Mouse (Mus musculus) lung, embryonic 15.5 days (tissue): Measurements from ENCODE around the gene Rfk. TPM values are rescaled to one million over a fixed set of nuclear protein-coding genes. Genes with fewer than 3 reads are reported as not detected.

ENCODE experiments used
- ATAC-seq: fragments of 200-750 bp; cut with Nextera tagmentation; 2 replicates; pipeline ENCODE4 v1.8.0; 2017; ENCODE audit warnings: moderate number of reproducible peaks, borderline replicate concordance; ENCODE audit not compliant: low FRiP score, low TSS enrichment; ENCODE audit errors: extremely low read depth
- H3K27ac ChIP-seq: fragments of 300-500 bp; sonication (generic); 2 replicates; pipeline ENCODE4 v1.5.1; 2015; ENCODE audit warnings: moderate library complexity, mild to moderate bottlenecking, inconsistent platforms
- H3K27me3 ChIP-seq: fragments of 300-500 bp; sonication (generic); 2 replicates; pipeline ENCODE4 v1.6.1; 2015; ENCODE audit warnings: inconsistent platforms
- H3K36me3 ChIP-seq: fragments of 300-500 bp; sonication (generic); 2 replicates; pipeline ENCODE4 v1.6.1; 2015; ENCODE audit warnings: inconsistent platforms
- H3K4me1 ChIP-seq: fragments of 300-500 bp; sonication (generic); 2 replicates; pipeline ENCODE4 v1.6.1; 2015; ENCODE audit warnings: inconsistent platforms
- H3K4me2 ChIP-seq: fragments of 300-500 bp; sonication (generic); 2 replicates; pipeline ENCODE4 v1.6.1; 2015; ENCODE audit warnings: inconsistent platforms, mild to moderate bottlenecking, moderate library complexity
- H3K4me3 ChIP-seq: fragments of 300-500 bp; sonication (generic); 2 replicates; pipeline ENCODE4 v1.5.1; 2015; ENCODE audit warnings: mild to moderate bottlenecking, inconsistent platforms
- H3K9ac ChIP-seq: fragments of 300-500 bp; sonication (generic); 2 replicates; pipeline ENCODE4 v1.6.1; 2015; ENCODE audit warnings: inconsistent platforms
- H3K9me3 ChIP-seq: fragments of 300-500 bp; sonication (generic); 2 replicates; pipeline ENCODE4 v1.6.1; 2016; ENCODE audit warnings: inconsistent platforms
- WGBS: fragments of 180-500 bp; shearing (Covaris S2); methylation state at CpG from one replicate; pipeline ENCODE4 v1.1.7; 2015; 5-methylcytosine and 5-hydroxymethylcytosine counted together
- polyA plus RNA-seq: library from polyadenylated mRNA; unstranded; fragments of >200 nt; fragmentation: Nextera tagmentation; extraction: Ambion mirVana; gene quantifications from 2 replicates; pipeline ENCODE4 v1.2.1, GENCODE M21; 2015

Rfk gene
- polyA plus RNA-seq, 1 experiment from 2014 or later, result 75.4 TPM

- H3K4me2 ChIP-seq, result no peak overlapping the region
- H3K9me3 ChIP-seq, result no peaks in the 10 kb centered on the region
- no peak for ATAC-seq
- no peak overlapping the region for H3K9ac ChIP-seq
- no peak overlapping the region for H3K27ac ChIP-seq
- no peaks in the 10 kb centered on the region for H3K4me1 ChIP-seq
- no peak overlapping the region for H3K4me3 ChIP-seq
- WGBS, result 62% methylated on average over 6 of the region's 6 CpGs
- no peaks in the 10 kb centered on the region for H3K27me3 ChIP-seq
- H3K36me3 ChIP-seq, result no peaks in the 10 kb centered on the region
Measured at GRCm38 (mm10) chr19:17386424-17386823, 7.4 kb upstream of the Rfk start.

DNA sequence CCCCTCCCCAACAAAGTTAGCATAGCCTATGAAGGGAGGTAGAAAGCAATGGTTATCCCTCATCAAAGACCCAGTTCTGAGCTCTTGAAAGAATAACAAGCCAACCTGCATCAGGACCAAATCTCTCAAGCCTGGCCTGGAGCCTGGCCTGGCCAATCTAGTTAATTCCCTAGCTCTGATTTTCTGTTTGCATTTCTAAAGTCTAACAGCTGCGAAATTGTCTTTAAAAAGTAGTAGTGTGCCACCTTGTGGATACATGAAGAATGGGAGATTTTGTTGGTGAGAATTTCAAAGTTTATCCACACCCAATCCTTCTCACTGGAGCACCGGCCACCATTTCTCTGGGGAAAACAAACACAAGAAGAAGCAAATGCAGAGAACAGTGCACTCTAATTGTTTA lies 5.4 kb upstream of the Rfk start:
- no peak overlapping the region for H3K9ac ChIP-seq
- no peak for ATAC-seq

GRCm38 (mm10) chr19:17392866-17393265 lies 977 bp upstream of the Rfk start:
- Histone ChIP-seq H3K9me3 (no peaks in the 10 kb centered on the region), H3K36me3 (peaks cover 6% of the 10 kb centered on the region; the same call in 1 of the 2 replicates), H3K27ac (no peak overlapping the region), H3K4me2 (peak overlapping the region; percentile 68), H3K27me3 (peaks cover 4% of the 10 kb centered on the region; the same call in 1 of the 2 replicates), H3K4me3 (0 out of 2 replicates have a peak overlapping the region, but pooled peaks have one; percentile 89), H3K9ac (no peak overlapping the region), H3K4me1 (peaks cover 8% of the 10 kb centered on the region)
- WGBS, result 19% methylated on average over 3 of the region's 3 CpGs
- no peak for ATAC-seq

More for the DNA sequence above, 5.4 kb upstream of the Rfk start:
- H3K27ac ChIP-seq, result no peak overlapping the region
- no peaks in the 10 kb centered on the region for H3K9me3 ChIP-seq
- 6% methylated on average over 2 of the region's 2 CpGs for WGBS
- H3K36me3 ChIP-seq, result no peaks in the 10 kb centered on the region
- H3K4me3 ChIP-seq, result no peak overlapping the region
- H3K4me2 ChIP-seq, result no peak overlapping the region
- peaks cover 4% of the 10 kb centered on the region; the same call in 1 of the 2 replicates for H3K27me3 ChIP-seq
- peaks cover 2% of the 10 kb centered on the region; the same call in 1 of the 2 replicates for H3K4me1 ChIP-seq

DNA sequence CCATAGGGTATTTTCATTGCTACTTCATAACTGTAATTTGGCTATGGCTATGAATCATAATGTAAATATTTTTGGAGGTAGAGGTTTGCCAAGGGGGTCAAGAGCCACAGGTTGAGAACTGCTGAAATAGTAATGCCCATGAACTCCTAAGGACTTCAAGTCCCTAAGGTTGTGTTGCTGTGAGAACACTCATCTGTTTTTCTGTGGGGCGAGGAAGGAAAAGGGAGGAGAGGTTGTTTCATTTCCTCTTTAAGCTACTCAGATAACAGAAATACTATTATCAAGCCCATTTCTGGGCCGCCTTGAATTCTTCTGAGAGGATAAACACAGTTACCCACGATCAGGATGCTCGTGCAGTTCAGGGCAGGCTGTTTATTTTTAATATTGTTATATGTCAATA lies 3.0 kb downstream of the Rfk start:
- ATAC-seq, result no peak
- Histone ChIP-seq H3K4me1 (peaks cover 8% of the 10 kb centered on the region), H3K27me3 (peaks cover 4% of the 10 kb centered on the region; the same call in 1 of the 2 replicates), H3K9me3 (no peaks in the 10 kb centered on the region), H3K36me3 (peaks cover 28% of the 10 kb centered on the region), H3K4me2 (no peak overlapping the region), H3K4me3 (no peak overlapping the region), H3K9ac (no peak overlapping the region), H3K27ac (no peak overlapping the region)
- WGBS, result 73% methylated on average over 4 of the region's 4 CpGs

GRCm38 (mm10) chr19:17397922-17398321 lies 4.1 kb downstream of the Rfk start:
- H3K27ac ChIP-seq, result no peak overlapping the region
- H3K4me3 ChIP-seq, result no peak overlapping the region
- peaks cover 28% of the 10 kb centered on the region for H3K36me3 ChIP-seq
- no peak overlapping the region for H3K9ac ChIP-seq
- no peak for ATAC-seq
- H3K9me3 ChIP-seq, result no peaks in the 10 kb centered on the region
- peaks cover 8% of the 10 kb centered on the region for H3K4me1 ChIP-seq
- 39% methylated on average over 5 of the region's 5 CpGs for WGBS
- H3K4me2 ChIP-seq, result no peak overlapping the region
- no peaks in the 10 kb centered on the region for H3K27me3 ChIP-seq

- Histone ChIP-seq H3K4me1 (peaks cover 4% of the 10 kb centered on the region), H3K4me2 (no peak overlapping the region), H3K27ac (no peak overlapping the region), H3K36me3 (peaks cover 28% of the 10 kb centered on the region), H3K27me3 (no peaks in the 10 kb centered on the region), H3K9me3 (no peaks in the 10 kb centered on the region), H3K9ac (no peak overlapping the region), H3K4me3 (no peak overlapping the region)
- no peak for ATAC-seq
- 90% methylated on average over 4 of the region's 4 CpGs for WGBS
Measured at GRCm38 (mm10) chr19:17399965-17400364, 6.1 kb downstream of the Rfk start.

DNA sequence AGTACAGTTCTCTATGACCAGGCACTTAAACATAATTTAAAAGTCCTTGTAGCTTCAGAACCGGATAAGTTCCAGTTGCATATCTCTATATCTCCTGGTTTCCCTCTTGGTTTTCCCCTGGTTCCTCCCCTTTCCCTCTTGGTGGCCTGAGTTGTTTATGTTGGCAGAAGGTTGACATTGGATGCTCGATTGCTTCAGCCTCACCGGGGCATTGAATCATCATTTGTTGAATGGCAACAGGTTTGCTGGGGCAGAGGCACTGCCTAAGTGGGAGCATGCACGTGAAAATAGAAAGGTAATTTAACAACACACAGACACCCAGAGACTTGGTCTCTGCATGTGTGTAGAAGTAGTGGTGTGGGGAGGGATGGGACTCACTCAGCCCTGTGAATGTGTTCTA lies 6.7 kb downstream of the Rfk start:
- Histone ChIP-seq H3K9me3 (no peaks in the 10 kb centered on the region), H3K4me2 (no peak overlapping the region), H3K27ac (no peak overlapping the region), H3K4me1 (no peaks in the 10 kb centered on the region), H3K4me3 (no peak overlapping the region), H3K36me3 (peaks cover 28% of the 10 kb centered on the region), H3K9ac (no peak overlapping the region), H3K27me3 (no peaks in the 10 kb centered on the region)
- ATAC-seq, result no peak
- WGBS, result 59% methylated on average over 4 of the region's 4 CpGs

- no peak for ATAC-seq
- no peak overlapping the region for H3K27ac ChIP-seq
- 84% methylated on average over 4 of the region's 4 CpGs for WGBS
- H3K27me3 ChIP-seq, result no peaks in the 10 kb centered on the region
- no peak overlapping the region for H3K9ac ChIP-seq
- no peak overlapping the region for H3K4me3 ChIP-seq
- H3K9me3 ChIP-seq, result no peaks in the 10 kb centered on the region
- no peaks in the 10 kb centered on the region for H3K4me1 ChIP-seq
- peaks cover 18% of the 10 kb centered on the region for H3K36me3 ChIP-seq
- H3K4me2 ChIP-seq, result no peak overlapping the region
Measured at GRCm38 (mm10) chr19:17403175-17403574, 9.3 kb downstream of the Rfk start.

DNA sequence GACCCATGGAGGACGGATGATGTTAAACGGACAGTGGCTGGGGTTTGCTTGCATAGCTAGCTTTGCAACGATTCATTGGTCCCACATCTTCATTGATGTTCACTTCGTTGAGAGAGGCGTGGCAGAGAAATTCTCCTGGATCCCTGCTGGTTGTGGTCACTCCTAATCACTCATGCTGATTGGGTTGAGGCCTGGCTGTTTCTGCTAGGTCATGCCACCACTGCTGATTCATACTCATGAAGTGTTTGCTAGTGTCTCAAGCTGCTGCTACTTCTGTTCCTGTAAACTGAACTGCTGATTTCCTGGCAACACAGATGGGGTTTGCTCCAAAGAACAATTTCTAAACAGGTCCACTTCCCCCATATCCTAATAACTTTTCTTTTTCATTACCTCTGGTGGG lies 13.0 kb downstream of the Rfk start:
- Histone ChIP-seq H3K9ac (no peak overlapping the region), H3K36me3 (no peaks in the 10 kb centered on the region), H3K9me3 (no peaks in the 10 kb centered on the region), H3K27ac (no peak overlapping the region), H3K4me2 (no peak overlapping the region), H3K4me1 (no peaks in the 10 kb centered on the region), H3K4me3 (no peak overlapping the region), H3K27me3 (no peaks in the 10 kb centered on the region)
- ATAC-seq, result no peak
- 86% methylated on average over 5 of the region's 5 CpGs for WGBS

GRCm38 (mm10) chr19:17408591-17408990 lies 14.7 kb downstream of the Rfk start:
- ATAC-seq, result no peak
- H3K27me3 ChIP-seq, result no peaks in the 10 kb centered on the region
- H3K36me3 ChIP-seq, result no peaks in the 10 kb centered on the region
- H3K27ac ChIP-seq, result no peak overlapping the region
- no peak overlapping the region for H3K4me2 ChIP-seq
- H3K9ac ChIP-seq, result no peak overlapping the region
- no peaks in the 10 kb centered on the region for H3K9me3 ChIP-seq
- no peak overlapping the region for H3K4me3 ChIP-seq
- H3K4me1 ChIP-seq, result no peaks in the 10 kb centered on the region

DNA sequence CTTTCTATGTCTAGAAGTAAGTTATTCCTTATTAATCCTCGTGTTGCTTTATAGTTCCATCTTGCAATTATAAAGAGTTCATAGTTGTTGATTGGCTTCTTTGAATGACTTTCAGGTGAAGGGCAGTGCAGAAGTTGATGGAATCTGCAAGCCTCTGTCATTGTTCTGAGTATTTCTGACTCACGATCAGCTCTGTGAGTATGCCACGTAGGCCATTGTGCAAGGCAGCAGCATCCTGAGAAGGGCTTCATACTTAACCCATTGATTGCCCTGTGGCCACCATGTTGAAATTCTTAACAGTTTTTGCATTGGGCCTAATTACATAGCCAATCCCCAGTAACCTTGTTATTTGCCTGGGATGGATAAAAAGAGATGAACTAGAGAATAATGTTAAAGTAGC lies 15.5 kb downstream of the Rfk start:
- 53% methylated on average over 3 of the region's 3 CpGs for whole genome bisulfite sequencing
- Histone ChIP-seq H3K4me1 (no peaks in the 10 kb centered on the region), H3K4me3 (no peak overlapping the region), H3K36me3 (no peaks in the 10 kb centered on the region), H3K4me2 (no peak overlapping the region), H3K9ac (no peak overlapping the region), H3K27me3 (no peaks in the 10 kb centered on the region), H3K9me3 (no peaks in the 10 kb centered on the region), H3K27ac (no peak overlapping the region)
- no peak for ATAC-seq

- H3K27ac ChIP-seq, result no peak overlapping the region
- no peaks in the 10 kb centered on the region for H3K4me1 ChIP-seq
- no peaks in the 10 kb centered on the region for H3K36me3 ChIP-seq
- no peak overlapping the region for H3K4me2 ChIP-seq
- no peak for ATAC-seq
- no peak overlapping the region for H3K4me3 ChIP-seq
- WGBS, result 67% methylated on average over 5 of the region's 5 CpGs
- H3K9me3 ChIP-seq, result no peaks in the 10 kb centered on the region
- H3K9ac ChIP-seq, result no peak overlapping the region
- H3K27me3 ChIP-seq, result no peaks in the 10 kb centered on the region
Measured at GRCm38 (mm10) chr19:17410465-17411065, 16.7 kb downstream of the Rfk start.
